Mouse (Mus musculus): ENCODE data around the gene Slc4a2. TPM values are rescaled to one million over a fixed set of nuclear protein-coding genes. Genes with fewer than 3 reads are reported as not detected.

The Slc4a2 gene
- polyA plus RNA-seq, 1 experiment from 2014 or later = 14.8 TPM

- ATAC-seq (ENCODE audit: low FRiP score, low TSS enrichment) (no peak), DNase-seq (no peak)
- Histone ChIP-seq H3K9ac (replicated peaks; ENCODE audit: low read length) (no peak overlapping the region), H3K27ac (replicated peaks; ENCODE audit: low read depth, low read length) (no peak overlapping the region), H3K36me3 (ENCODE audit: control insufficient read depth, insufficient read depth, low read length) (peaks cover 42% of the 10 kb centered on the region), H3K4me1 (ENCODE audit: control insufficient read depth, insufficient read depth, low read length) (no peaks in the 10 kb centered on the region), H3K4me2 (ENCODE audit: low read length) (no peak overlapping the region), H3K27me3 (ENCODE audit: control insufficient read depth, insufficient read depth, low read length) (no peaks in the 10 kb centered on the region), H3K4me3 (replicated peaks; ENCODE audit: low read depth, low read length) (no peak overlapping the region), H3K9me3 (ENCODE audit: control insufficient read depth, low read length) (no peaks in the 10 kb centered on the region)
- 95% methylated on average over 5 of the region's 5 CpGs for WGBS
Measured at GRCm38 (mm10) chr5:24400911-24401605, 22.6 kb upstream of the Slc4a2 start.

GRCm38 (mm10) chr5:24401969-24402368 is 21.7 kb upstream of the Slc4a2 start:
- Histone ChIP-seq H3K27me3 (ENCODE audit: control insufficient read depth, insufficient read depth, low read length) (no peaks in the 10 kb centered on the region), H3K9me3 (ENCODE audit: control insufficient read depth, low read length) (no peaks in the 10 kb centered on the region), H3K9ac (replicated peaks; ENCODE audit: low read length) (no peak overlapping the region), H3K27ac (replicated peaks; ENCODE audit: low read depth, low read length) (no peak overlapping the region), H3K4me2 (ENCODE audit: low read length) (no peak overlapping the region), H3K4me1 (ENCODE audit: control insufficient read depth, insufficient read depth, low read length) (no peaks in the 10 kb centered on the region), H3K36me3 (ENCODE audit: control insufficient read depth, insufficient read depth, low read length) (peaks cover 50% of the 10 kb centered on the region), H3K4me3 (replicated peaks; ENCODE audit: low read depth, low read length) (no peak overlapping the region)
- DNase-seq (no peak), ATAC-seq (ENCODE audit: low FRiP score, low TSS enrichment) (no peak)
- 80% methylated on average over 9 of the region's 9 CpGs for WGBS

DNA sequence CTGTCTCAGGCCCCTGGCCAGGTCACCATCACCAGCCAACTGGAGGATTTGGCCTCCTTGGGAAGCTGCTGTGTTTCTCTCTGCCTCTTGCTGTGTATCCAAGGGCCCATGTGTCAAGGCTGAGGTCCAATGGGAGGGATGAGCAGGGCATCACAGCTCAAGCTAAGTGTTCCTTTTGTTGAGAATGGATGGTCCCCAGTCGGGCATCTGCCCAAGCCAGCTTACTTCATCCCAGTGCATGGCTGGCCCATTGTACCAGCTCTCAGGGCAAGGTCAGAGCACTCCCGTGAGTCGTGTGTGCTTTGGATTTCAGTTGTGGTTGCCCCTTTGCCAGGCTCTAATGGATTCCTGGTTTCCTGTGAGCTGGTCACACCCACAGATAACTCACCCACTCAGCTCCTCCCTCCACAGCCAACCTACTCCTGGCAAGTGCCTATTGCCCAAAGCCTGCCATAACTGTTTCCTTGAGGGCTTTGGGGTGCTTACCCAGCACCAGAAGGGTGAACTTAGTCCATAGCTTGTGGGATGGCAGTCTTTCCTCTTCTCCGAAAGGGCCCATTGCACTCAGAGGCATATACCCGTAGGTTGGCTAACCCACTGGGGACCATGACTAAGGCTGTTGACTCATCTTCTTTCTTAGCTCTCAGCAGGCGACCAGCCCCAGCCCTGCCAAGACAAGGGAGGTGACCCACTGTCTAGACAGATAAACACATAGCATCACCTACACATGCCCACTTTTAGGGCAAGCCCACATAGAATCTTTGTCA is 18.9 kb upstream of the Slc4a2 start:
- Histone ChIP-seq H3K4me2 (ENCODE audit: low read length) (no peak overlapping the region), H3K4me1 (ENCODE audit: control insufficient read depth, insufficient read depth, low read length) (no peaks in the 10 kb centered on the region), H3K27ac (replicated peaks; ENCODE audit: low read depth, low read length) (no peak overlapping the region), H3K4me3 (replicated peaks; ENCODE audit: low read depth, low read length) (no peak overlapping the region), H3K36me3 (ENCODE audit: control insufficient read depth, insufficient read depth, low read length) (peaks cover 60% of the 10 kb centered on the region), H3K9me3 (ENCODE audit: control insufficient read depth, low read length) (no peaks in the 10 kb centered on the region), H3K27me3 (ENCODE audit: control insufficient read depth, insufficient read depth, low read length) (no peaks in the 10 kb centered on the region), H3K9ac (replicated peaks; ENCODE audit: low read length) (no peak overlapping the region)
- DNase-seq (no peak), ATAC-seq (ENCODE audit: low FRiP score, low TSS enrichment) (no peak)
- 83% methylated on average over 6 of the region's 6 CpGs for WGBS

GRCm38 (mm10) chr5:24405389-24405876 is 18.2 kb upstream of the Slc4a2 start:
- Histone ChIP-seq H3K4me2 (ENCODE audit: low read length) (no peak overlapping the region), H3K4me3 (replicated peaks; ENCODE audit: low read depth, low read length) (no peak overlapping the region), H3K27ac (replicated peaks; ENCODE audit: low read depth, low read length) (no peak overlapping the region), H3K4me1 (ENCODE audit: control insufficient read depth, insufficient read depth, low read length) (no peaks in the 10 kb centered on the region), H3K27me3 (ENCODE audit: control insufficient read depth, insufficient read depth, low read length) (no peaks in the 10 kb centered on the region), H3K36me3 (ENCODE audit: control insufficient read depth, insufficient read depth, low read length) (peaks cover 60% of the 10 kb centered on the region), H3K9me3 (ENCODE audit: control insufficient read depth, low read length) (no peaks in the 10 kb centered on the region), H3K9ac (replicated peaks; ENCODE audit: low read length) (no peak overlapping the region)
- DNase-seq (no peak), ATAC-seq (ENCODE audit: low FRiP score, low TSS enrichment) (no peak)
- WGBS = 63% methylated on average over 3 of the region's 3 CpGs

GRCm38 (mm10) chr5:24408651-24409050 is 15.0 kb upstream of the Slc4a2 start:
- Histone ChIP-seq H3K4me2 (ENCODE audit: low read length) (no peak overlapping the region), H3K27ac (replicated peaks; ENCODE audit: low read depth, low read length) (no peak overlapping the region), H3K9me3 (ENCODE audit: control insufficient read depth, low read length) (no peaks in the 10 kb centered on the region), H3K4me1 (ENCODE audit: control insufficient read depth, insufficient read depth, low read length) (no peaks in the 10 kb centered on the region), H3K36me3 (ENCODE audit: control insufficient read depth, insufficient read depth, low read length) (peaks cover 31% of the 10 kb centered on the region), H3K27me3 (ENCODE audit: control insufficient read depth, insufficient read depth, low read length) (no peaks in the 10 kb centered on the region), H3K4me3 (replicated peaks; ENCODE audit: low read depth, low read length) (no peak overlapping the region), H3K9ac (replicated peaks; ENCODE audit: low read length) (no peak overlapping the region)
- ATAC-seq (ENCODE audit: low FRiP score, low TSS enrichment) = no peak
- 95% methylated on average over 13 of the region's 13 CpGs for WGBS
- DNase-seq = no peak

DNA sequence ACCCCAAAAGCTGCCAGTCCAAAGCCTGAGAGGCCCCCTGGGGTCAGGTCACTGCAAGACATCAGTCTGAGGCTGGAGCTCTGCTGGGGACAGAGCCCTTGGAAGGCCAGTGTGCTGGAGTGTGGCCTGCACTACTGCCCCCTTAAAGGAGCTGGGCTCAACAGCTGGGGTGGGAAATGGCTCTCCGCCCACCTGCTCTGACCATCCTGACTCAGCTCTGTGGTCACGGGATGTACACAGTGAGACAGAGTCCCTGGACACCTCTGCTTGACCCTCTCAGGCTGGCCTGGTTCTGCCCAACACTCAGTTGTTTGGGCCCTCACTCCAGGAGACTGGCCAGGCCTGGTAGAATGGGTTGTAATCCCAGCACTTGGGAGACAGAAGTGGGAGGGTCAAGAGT is 14.2 kb upstream of the Slc4a2 start:
- Histone ChIP-seq H3K4me3 (replicated peaks; ENCODE audit: low read depth, low read length) (no peak overlapping the region), H3K27me3 (ENCODE audit: control insufficient read depth, insufficient read depth, low read length) (no peaks in the 10 kb centered on the region), H3K4me2 (ENCODE audit: low read length) (no peak overlapping the region), H3K9ac (replicated peaks; ENCODE audit: low read length) (no peak overlapping the region), H3K27ac (replicated peaks; ENCODE audit: low read depth, low read length) (no peak overlapping the region), H3K9me3 (ENCODE audit: control insufficient read depth, low read length) (no peaks in the 10 kb centered on the region), H3K4me1 (ENCODE audit: control insufficient read depth, insufficient read depth, low read length) (no peaks in the 10 kb centered on the region), H3K36me3 (ENCODE audit: control insufficient read depth, insufficient read depth, low read length) (peaks cover 27% of the 10 kb centered on the region)
- no peak for ATAC-seq (ENCODE audit: low FRiP score, low TSS enrichment)
- WGBS = 70% methylated on average over 2 of the region's 2 CpGs
- no peak for DNase-seq

DNA sequence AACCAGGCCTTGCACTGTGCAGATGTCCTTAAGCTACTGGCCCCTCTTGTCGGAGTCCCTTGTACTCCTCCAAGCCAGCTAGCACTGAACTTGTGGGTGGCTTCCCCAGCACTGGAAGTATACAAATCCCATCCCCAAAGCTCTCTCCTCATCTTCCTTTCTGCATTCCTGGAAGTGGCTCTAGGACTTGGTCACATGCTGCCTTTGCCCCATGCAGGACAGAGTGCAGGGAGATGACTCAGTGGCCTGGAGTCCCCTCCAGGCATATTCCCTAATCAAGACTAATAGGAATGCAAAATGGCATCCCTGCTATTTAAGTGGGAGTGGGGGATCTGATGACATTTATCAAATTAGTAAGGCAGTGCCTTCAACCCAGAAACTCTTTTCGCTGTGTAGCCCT is 11.6 kb upstream of the Slc4a2 start:
- Histone ChIP-seq H3K9ac (replicated peaks; ENCODE audit: low read length) (no peak overlapping the region), H3K36me3 (ENCODE audit: control insufficient read depth, insufficient read depth, low read length) (peaks cover 9% of the 10 kb centered on the region), H3K4me3 (replicated peaks; ENCODE audit: low read depth, low read length) (no peak overlapping the region), H3K9me3 (ENCODE audit: control insufficient read depth, low read length) (no peaks in the 10 kb centered on the region), H3K27ac (replicated peaks; ENCODE audit: low read depth, low read length) (no peak overlapping the region), H3K4me2 (ENCODE audit: low read length) (no peak overlapping the region), H3K27me3 (ENCODE audit: control insufficient read depth, insufficient read depth, low read length) (no peaks in the 10 kb centered on the region), H3K4me1 (ENCODE audit: control insufficient read depth, insufficient read depth, low read length) (no peaks in the 10 kb centered on the region)
- ATAC-seq (ENCODE audit: low FRiP score, low TSS enrichment) (no peak), DNase-seq (no peak)
- WGBS = 95% methylated on average over 2 of the region's 2 CpGs

DNA sequence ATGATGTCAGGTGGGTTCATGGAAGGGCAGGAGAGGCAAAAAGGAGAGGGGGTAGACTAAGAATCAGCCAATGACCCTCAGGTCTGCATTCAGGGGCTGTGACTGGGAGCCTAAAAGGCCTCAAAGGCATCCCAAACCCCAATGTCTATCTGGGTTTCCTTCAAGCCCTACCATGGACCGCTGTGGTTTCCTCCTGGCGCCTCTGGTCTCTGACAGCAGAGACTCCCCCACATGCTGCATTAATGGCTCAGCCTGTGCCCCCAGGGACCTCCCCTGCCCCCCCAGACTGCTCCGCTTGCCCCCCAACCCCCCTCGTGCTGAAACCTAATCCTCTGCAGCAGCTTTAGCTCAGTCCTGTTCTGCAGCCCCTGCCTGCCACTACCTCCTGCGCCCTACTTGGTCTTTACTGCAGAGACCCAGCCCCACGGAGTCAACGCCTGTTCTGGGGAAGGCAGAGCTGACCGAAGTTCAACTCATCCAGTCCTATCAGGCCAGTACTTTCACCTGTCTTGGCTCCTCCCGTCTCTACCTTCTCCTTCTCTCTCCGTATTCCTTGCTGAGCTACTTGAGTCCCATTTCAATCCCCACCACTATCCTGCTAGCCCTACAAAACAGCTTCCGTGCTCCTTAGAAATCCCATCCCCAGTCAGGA is 10.5 kb upstream of the Slc4a2 start, which contains the start of gene Asic3:
Gene Asic3 (plus strand): TSS at position 351 of the 652 bp plus-strand sequence.
- WGBS = 51% methylated on average over 11 of the region's 11 CpGs
- Histone ChIP-seq H3K9ac (replicated peaks; ENCODE audit: low read length) (no peak within 1 kb of the TSS), H3K4me2 (ENCODE audit: low read length) (no peak within 1 kb of the TSS), H3K27ac (replicated peaks; ENCODE audit: low read depth, low read length) (no peak within 1 kb of the TSS), H3K4me1 (ENCODE audit: control insufficient read depth, insufficient read depth, low read length) (no peaks in the 10 kb centered on the region), H3K27me3 (ENCODE audit: control insufficient read depth, insufficient read depth, low read length) (no peaks in the 10 kb centered on the region), H3K9me3 (ENCODE audit: control insufficient read depth, low read length) (no peaks in the 10 kb centered on the region), H3K4me3 (replicated peaks; ENCODE audit: low read depth, low read length) (no peak within 1 kb of the TSS), H3K36me3 (ENCODE audit: control insufficient read depth, insufficient read depth, low read length) (peaks cover 5% of the 10 kb centered on the region; the same call in 1 of the 2 replicates)
- DNase-seq (peak; percentile 4), ATAC-seq (ENCODE audit: low FRiP score, low TSS enrichment) (no peak)
